Mouse (Mus musculus): ENCODE measurements at regions not wholly inside any gene's neighbourhood (a gene's known extent, or its start where the extent isn't known, plus 50 kb on each side); places are given as distances from the start of the nearest gene placed in this dataset.

GRCm38 (mm10) chr8:96244549-96245152 is 356.3 kb upstream of the Got2 start:
- 34% methylated on average over 9 of the region's 9 CpGs for WGBS
- TF ChIP-seq POLR2A (IDR thresholded peaks at IDR 0.05; ENCODE audit: low read depth, low read length) (no peak), CTCF (conservative IDR thresholded peaks at IDR 0.05; ENCODE audit: insufficient read depth, insufficient read length, low read depth, low read length) (no peak)
- Histone ChIP-seq H3K4me1 (ENCODE audit: control insufficient read depth, insufficient read depth, low read length) (no peaks in the 10 kb centered on the region), H3K27me3 (replicated peaks; ENCODE audit: control insufficient read depth, insufficient read depth, low read length) (no peaks in the 10 kb centered on the region), H3K4me3 (ENCODE audit: insufficient read depth, low read depth, low read length) (no peak overlapping the region), H3K27ac (ENCODE audit: insufficient read depth, low read depth, low read length) (no peak overlapping the region), H3K36me3 (ENCODE audit: control insufficient read depth, insufficient read depth, low read length) (no peaks in the 10 kb centered on the region)
- no peak for DNase-seq

- Histone ChIP-seq H3K4me1 (ENCODE audit: control insufficient read depth, insufficient read depth, low read length) (no peaks in the 10 kb centered on the region), H3K36me3 (ENCODE audit: control insufficient read depth, insufficient read depth, low read length) (no peaks in the 10 kb centered on the region), H3K4me3 (ENCODE audit: insufficient read depth, low read depth, low read length) (no peak overlapping the region), H3K27ac (ENCODE audit: insufficient read depth, low read depth, low read length) (no peak overlapping the region), H3K27me3 (replicated peaks; ENCODE audit: control insufficient read depth, insufficient read depth, low read length) (no peaks in the 10 kb centered on the region)
- TF ChIP-seq POLR2A (IDR thresholded peaks at IDR 0.05; ENCODE audit: low read depth, low read length) (no peak), CTCF (conservative IDR thresholded peaks at IDR 0.05; ENCODE audit: insufficient read depth, insufficient read length, low read depth, low read length) (no peak)
- DNase-seq = no peak
Measured at GRCm38 (mm10) chr8:96238406-96238805, 350.1 kb upstream of the Got2 start.

GRCm38 (mm10) chr8:96237940-96238339 is 349.6 kb upstream of the Got2 start:
- Histone ChIP-seq H3K27ac (ENCODE audit: insufficient read depth, low read depth, low read length) (no peak overlapping the region), H3K27me3 (replicated peaks; ENCODE audit: control insufficient read depth, insufficient read depth, low read length) (no peaks in the 10 kb centered on the region), H3K4me3 (ENCODE audit: insufficient read depth, low read depth, low read length) (no peak overlapping the region), H3K4me1 (ENCODE audit: control insufficient read depth, insufficient read depth, low read length) (no peaks in the 10 kb centered on the region), H3K36me3 (ENCODE audit: control insufficient read depth, insufficient read depth, low read length) (no peaks in the 10 kb centered on the region)
- TF ChIP-seq CTCF (conservative IDR thresholded peaks at IDR 0.05; ENCODE audit: insufficient read depth, insufficient read length, low read depth, low read length) = no peak
- no peak for TF ChIP-seq POLR2A (IDR thresholded peaks at IDR 0.05; ENCODE audit: low read depth, low read length)
- no peak for DNase-seq
- 86% methylated on average over 3 of the region's 3 CpGs for WGBS

- H3K36me3 ChIP-seq (ENCODE audit: control insufficient read depth, insufficient read depth, low read length) = no peaks in the 10 kb centered on the region
- peak; percentile 21 for DNase-seq
- no peak overlapping the region for H3K27ac ChIP-seq (ENCODE audit: insufficient read depth, low read depth, low read length)
- no peaks in the 10 kb centered on the region for H3K27me3 ChIP-seq (replicated peaks; ENCODE audit: control insufficient read depth, insufficient read depth, low read length)
- WGBS = 32% methylated on average over 4 of the region's 4 CpGs
- no peak overlapping the region for H3K4me3 ChIP-seq (ENCODE audit: insufficient read depth, low read depth, low read length)
- TF ChIP-seq POLR2A (IDR thresholded peaks at IDR 0.05; ENCODE audit: low read depth, low read length) = no peak
- TF ChIP-seq CTCF (conservative IDR thresholded peaks at IDR 0.05; ENCODE audit: insufficient read depth, insufficient read length, low read depth, low read length) = no peak
- H3K4me1 ChIP-seq (ENCODE audit: control insufficient read depth, insufficient read depth, low read length) = no peaks in the 10 kb centered on the region
Measured at GRCm38 (mm10) chr8:96230412-96230811, 342.1 kb upstream of the Got2 start.

All from kidney, adult 2 months (tissue).